9 mouse cellular contexts compared by ENCODE assay signal in the genomic region with DNA sequence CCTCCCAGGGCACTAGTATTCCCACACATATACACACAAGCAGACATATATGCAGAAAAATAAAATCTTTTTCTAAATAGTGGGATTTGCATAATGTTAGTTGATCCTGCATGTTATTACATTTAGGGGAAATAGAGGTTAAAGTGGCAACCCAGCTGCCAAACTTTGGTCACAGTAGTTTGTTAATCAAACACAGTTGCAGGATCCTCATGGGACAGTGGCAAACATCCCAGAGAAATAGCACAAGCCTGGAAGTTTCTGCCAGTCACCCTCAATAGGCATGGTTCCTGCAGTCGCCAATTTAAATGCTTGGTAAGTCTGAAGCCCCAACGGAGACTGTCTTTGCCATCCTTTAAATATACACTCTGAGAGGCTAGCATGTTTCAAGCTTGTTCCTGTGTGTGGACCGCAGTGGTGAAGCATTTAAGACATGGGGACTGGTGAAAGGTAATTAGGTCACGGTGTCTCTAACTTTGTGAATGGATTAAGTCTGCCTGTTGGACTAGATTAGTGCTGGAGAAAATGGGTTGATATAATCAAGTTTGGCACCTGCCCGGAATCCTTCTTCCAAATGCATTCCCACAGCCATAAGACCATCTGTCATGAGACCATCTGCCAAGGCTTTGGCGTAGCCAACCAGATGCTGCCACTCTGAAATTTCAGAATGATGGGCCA.
DNase-seq lines count a peak whose midpoint lies in the region; ATAC-seq and TF ChIP-seq lines count a peak whose summit lies in the region.
"Had no signal": no experiment of that assay in that cellular context is flagged by ENCODE, and none has a peak within 500 bp of the region (broad histone marks: within the 10 kb centered on the region; RNA-seq: fewer than 3 reads in every experiment).

No protein-coding gene starts in this region.

- H3K79me2 ChIP-seq in heart, adult 2 months (replicated peaks; ENCODE audit: control insufficient read depth, insufficient read depth, low read length), result no peaks in the 10 kb centered on the region

- DNase-seq in heart, adult 2 months, result no peak
- DNase-seq in heart, postnatal 4 days, result no peak
- DNase-seq in forebrain, embryonic 14.5 days (ENCODE audit: low spot score), result peak; percentile 82
- peak; percentile 90 for DNase-seq in midbrain, embryonic 11.5 days (ENCODE audit: low spot score, missing footprints)
- no peak for DNase-seq in right cerebral cortex, postnatal 4 days
- no peak for DNase-seq in spleen, postnatal 14 days (ENCODE audit: low spot score in 2 of 2)
- DNase-seq: liver had no signal

- H3K4me3 ChIP-seq in heart, adult 2 months, result no peak overlapping the region
- no peak overlapping the region for H3K4me3 ChIP-seq in brown adipose tissue, adult 24 weeks (ENCODE audit: insufficient read depth, low read depth, low read length)
- no peak overlapping the region for H3K4me3 ChIP-seq in forebrain, embryonic 14.5 days (ENCODE audit: low read depth, low read length)
- no peak overlapping the region for H3K4me3 ChIP-seq in midbrain, embryonic 11.5 days (ENCODE audit: low read depth, low read length)
- H3K4me3 ChIP-seq in liver, embryonic 12.5 days, result no peak overlapping the region

- peaks cover 20% of the 10 kb centered on the region for H3K4me1 ChIP-seq in heart, adult 2 months (ENCODE audit: control insufficient read depth, insufficient read depth, low read length)
- peaks cover 16% of the 10 kb centered on the region for H3K4me1 ChIP-seq in brown adipose tissue, adult 24 weeks (ENCODE audit: control insufficient read depth, insufficient read depth, insufficient read length, low read length)
- peaks cover 11% of the 10 kb centered on the region for H3K4me1 ChIP-seq in forebrain, embryonic 14.5 days (ENCODE audit: control insufficient read depth, insufficient read depth, low read length)
- peaks cover 20% of the 10 kb centered on the region for H3K4me1 ChIP-seq in midbrain, embryonic 11.5 days (ENCODE audit: control insufficient read depth, insufficient read depth, low read length)
- no peaks in the 10 kb centered on the region for H3K4me1 ChIP-seq in liver, embryonic 12.5 days

- H3K27me3 ChIP-seq in heart, adult 2 months (ENCODE audit: control insufficient read depth, insufficient read depth, low read length), result no peaks in the 10 kb centered on the region
- H3K27me3 ChIP-seq in forebrain, embryonic 14.5 days (replicated peaks; ENCODE audit: control insufficient read depth, insufficient read depth, low read length), result no peaks in the 10 kb centered on the region
- H3K27me3 ChIP-seq in midbrain, embryonic 11.5 days (ENCODE audit: control insufficient read depth, insufficient read depth, low read length), result no peaks in the 10 kb centered on the region
- H3K27me3 ChIP-seq in liver, embryonic 12.5 days (replicated peaks), result no peaks in the 10 kb centered on the region

- no peak for TF ChIP-seq CTCF in heart, adult 2 months (IDR thresholded peaks at IDR 0.05)

- TF ChIP-seq EP300 in heart, adult 2 months (IDR thresholded peaks at IDR 0.05; ENCODE audit: insufficient read depth, low read depth, low read length), result no peak

- TF ChIP-seq POLR2A in heart, adult 2 months (IDR thresholded peaks at IDR 0.05; ENCODE audit: insufficient read depth, low read depth, low read length), result no peak

- ATAC-seq in forebrain, embryonic 14.5 days, result no peak; the same call in 1 of the 2 replicates
- ATAC-seq in midbrain, embryonic 11.5 days (ENCODE audit: low FRiP score), result peak; percentile 10; the same call in 1 of the 2 replicates
- ATAC-seq in liver, embryonic 12.5 days, result no peak

- no peak overlapping the region for H3K9ac ChIP-seq in heart, adult 2 months (ENCODE audit: low read depth, low read length)
- H3K9ac ChIP-seq in forebrain, embryonic 14.5 days (ENCODE audit: low read length), result no peak overlapping the region
- H3K9ac ChIP-seq in midbrain, embryonic 11.5 days (ENCODE audit: low read length), result no peak overlapping the region
- H3K9ac ChIP-seq in liver, embryonic 12.5 days, result no peak overlapping the region

- intact Hi-C loops in heart, adult 2 months (cut with DNase I), result loop anchor here (5.0 kb wide), 1 partner anchor 47 kb away; no protein-coding TSS in a partner anchor

- H3K9me3 ChIP-seq in forebrain, embryonic 14.5 days (replicated peaks; ENCODE audit: control insufficient read depth, low read length), result no peaks in the 10 kb centered on the region
- H3K9me3 ChIP-seq in midbrain, embryonic 11.5 days (ENCODE audit: control insufficient read depth, low read length), result no peaks in the 10 kb centered on the region
- no peaks in the 10 kb centered on the region for H3K9me3 ChIP-seq in liver, embryonic 12.5 days (replicated peaks)

- H3K4me2 ChIP-seq in forebrain, embryonic 14.5 days (ENCODE audit: low read length), result no peak overlapping the region
- H3K4me2 ChIP-seq in midbrain, embryonic 11.5 days, result no peak overlapping the region
- H3K4me2 ChIP-seq in liver, embryonic 12.5 days, result no peak overlapping the region

- peak overlapping the region; percentile 82 for H3K27ac ChIP-seq in heart, adult 2 months
- peak overlapping the region; percentile 39 for H3K27ac ChIP-seq in brown adipose tissue, adult 24 weeks (replicated peaks; ENCODE audit: low read depth, low read length)
- H3K27ac ChIP-seq in forebrain, embryonic 14.5 days (ENCODE audit: low read depth, low read length), result 0 out of 2 replicates have a peak overlapping the region, but pooled peaks have one; percentile 27
- peak overlapping the region; percentile 21; the same call in 1 of the 2 replicates for H3K27ac ChIP-seq in midbrain, embryonic 11.5 days (ENCODE audit: low read depth, low read length)
- H3K27ac ChIP-seq in liver, embryonic 12.5 days, result no peak overlapping the region

- WGBS in heart, adult 2 months, result 74% methylated on average over 6 of the region's 6 CpGs
- 52% methylated on average over 6 of the region's 6 CpGs for WGBS in forebrain, embryonic 14.5 days
- 56% methylated on average over 6 of the region's 6 CpGs for WGBS in midbrain, embryonic 11.5 days
- 70% methylated on average over 6 of the region's 6 CpGs for WGBS in liver, embryonic 12.5 days (ENCODE audit: insufficient replicate concordance)

- peaks cover 7% of the 10 kb centered on the region for H3K36me3 ChIP-seq in heart, adult 2 months (ENCODE audit: control insufficient read depth, insufficient read depth, low read length)
- H3K36me3 ChIP-seq in forebrain, embryonic 14.5 days (ENCODE audit: control insufficient read depth, insufficient read depth, low read length), result no peaks in the 10 kb centered on the region
- H3K36me3 ChIP-seq in midbrain, embryonic 11.5 days (ENCODE audit: control insufficient read depth, insufficient read depth, low read length), result no peaks in the 10 kb centered on the region
- no peaks in the 10 kb centered on the region for H3K36me3 ChIP-seq in liver, embryonic 12.5 days

Comparison
In these comparisons a context has a peak if more than half of its experiments do, and no peak if none do; other contexts are left out.
1. DNase-seq: peak in forebrain, embryonic 14.5 days (single experiment) and midbrain, embryonic 11.5 days (single experiment); none in heart, adult 2 months (0 of 2), heart, postnatal 4 days (single experiment), right cerebral cortex, postnatal 4 days (single experiment) and spleen, postnatal 14 days (0 of 2).